Mouse (Mus musculus) gastrocnemius, adult 2 months (tissue): ENCODE measurements around the gene Rbm24. TPM values are rescaled to one million over a fixed set of nuclear protein-coding genes. Genes with fewer than 3 reads are reported as not detected.

Experiments
- DNase-seq: peaks from one replicate; pipeline ENCODE4 v3.0.0; 2022
- H3K27ac ChIP-seq: fragments of 200-600 bp; 2 replicates; pipeline ENCODE4 v1.8.1; 2022; ENCODE audit warnings: mild to moderate bottlenecking
- H3K4me3 ChIP-seq: fragments of 200-600 bp; 2 replicates; pipeline ENCODE4 v1.8.1; 2022; ENCODE audit warnings: mild to moderate bottlenecking, moderate library complexity
- CTCF ChIP-seq: fragments of 200-600 bp; IDR thresholded peaks from 2 replicates; pipeline ENCODE4 v1.8.1; 2022; ENCODE audit warnings: antibody characterized with exemption, mild to moderate bottlenecking, moderate library complexity
- intact Hi-C: fragments of 180-260 bp; cut with DNase I; formaldehyde crosslinking; loops from one replicate; pipeline ENCODE4 v1.15.1; 2025
- total RNA-seq, 2 experiments: library from RNA; stranded (reverse); gene quantifications; 2 replicates each; pipeline ENCODE4 v1.2.3; 2021

Rbm24 gene
- total RNA-seq, 2 experiments from 2014 or later, result 163 to 196 TPM

- H3K4me3 ChIP-seq, result peak overlapping the region; percentile 83
- DNase-seq, result no peak
- peak overlapping the region; percentile 98 for H3K27ac ChIP-seq
- intact Hi-C loops, result loop anchor here (5.0 kb wide), 1 partner anchor 175 kb away; no protein-coding TSS in a partner anchor
- no peak for TF ChIP-seq CTCF
These were observed 640 bp upstream of the Rbm24 start for GRCm38 (mm10) chr13:46417594-46417993.

DNA sequence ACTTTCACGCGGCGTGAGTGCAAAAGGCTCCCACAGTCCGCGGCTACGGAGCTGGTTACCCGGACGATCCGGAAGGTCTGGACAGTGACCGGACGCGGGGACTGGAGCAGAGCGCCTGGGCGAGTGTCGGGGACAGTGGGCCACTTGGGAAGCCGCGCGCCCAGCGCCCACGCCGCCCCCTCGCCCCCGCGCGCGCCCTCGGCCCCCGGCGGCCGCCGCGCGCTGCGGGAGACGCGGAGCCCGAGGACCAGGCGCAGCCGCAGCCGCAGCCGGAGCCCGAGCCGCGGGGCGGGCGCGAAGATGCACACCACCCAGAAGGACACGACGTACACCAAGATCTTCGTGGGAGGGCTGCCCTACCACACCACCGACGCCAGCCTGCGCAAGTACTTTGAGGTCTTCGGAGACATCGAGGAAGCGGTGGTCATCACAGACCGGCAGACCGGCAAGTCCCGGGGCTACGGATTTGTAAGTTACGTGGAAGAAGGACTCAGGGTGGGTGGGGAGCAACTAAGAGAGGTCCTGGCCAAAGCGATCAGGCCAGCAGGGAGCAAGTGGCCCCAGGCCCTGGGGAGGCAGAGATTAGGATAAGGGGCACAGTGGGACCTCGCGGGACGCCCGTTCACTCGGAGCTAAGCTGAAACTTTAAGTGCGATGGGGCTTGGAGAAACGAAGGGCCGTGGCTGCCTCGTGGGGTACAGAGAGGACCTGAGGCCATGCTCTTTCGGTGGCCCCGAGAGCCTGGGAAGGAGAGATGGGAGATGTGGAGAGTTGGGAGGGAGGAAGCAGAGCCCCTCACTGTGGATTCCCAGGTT lies 704 bp downstream of the Rbm24 start:
- intact Hi-C loops, result loop anchor here (5.0 kb wide), 1 partner anchor 173 kb away; no protein-coding TSS in a partner anchor
- Histone ChIP-seq H3K27ac (peak overlapping the region; percentile 98), H3K4me3 (peak overlapping the region; percentile 83)
- DNase-seq, result peak; percentile 55
- TF ChIP-seq CTCF, result no peak

GRCm38 (mm10) chr13:46419648-46420047 lies 1.4 kb downstream of the Rbm24 start:
- Histone ChIP-seq H3K4me3 (peak overlapping the region; percentile 83), H3K27ac (peak overlapping the region; percentile 98)
- no peak for TF ChIP-seq CTCF
- no peak for DNase-seq
- intact Hi-C loops, result loop anchor here (2.0 to 5.0 kb wide), 3 partner anchors 83 to 248 kb away; partner anchors contain the start of gene Fam8a1

- intact Hi-C loops, result loop anchor here (2.0 to 5.0 kb wide), 2 partner anchors 83 to 247 kb away; partner anchors contain the start of gene Fam8a1
- peak; percentile 38 for DNase-seq
- H3K27ac ChIP-seq, result peak overlapping the region; percentile 98
- no peak for TF ChIP-seq CTCF
- peak overlapping the region; percentile 83 for H3K4me3 ChIP-seq
These were observed 1.9 kb downstream of the Rbm24 start for GRCm38 (mm10) chr13:46420095-46420494.

GRCm38 (mm10) chr13:46423805-46424204 lies 5.6 kb downstream of the Rbm24 start:
- peak overlapping the region; percentile 83 for H3K4me3 ChIP-seq
- DNase-seq, result no peak
- intact Hi-C loops, result loop anchor here (5.0 kb wide), 1 partner anchor 243 kb away; the partner anchor contains the start of gene Fam8a1
- peak overlapping the region; percentile 98 for H3K27ac ChIP-seq
- TF ChIP-seq CTCF, result no peak

DNA sequence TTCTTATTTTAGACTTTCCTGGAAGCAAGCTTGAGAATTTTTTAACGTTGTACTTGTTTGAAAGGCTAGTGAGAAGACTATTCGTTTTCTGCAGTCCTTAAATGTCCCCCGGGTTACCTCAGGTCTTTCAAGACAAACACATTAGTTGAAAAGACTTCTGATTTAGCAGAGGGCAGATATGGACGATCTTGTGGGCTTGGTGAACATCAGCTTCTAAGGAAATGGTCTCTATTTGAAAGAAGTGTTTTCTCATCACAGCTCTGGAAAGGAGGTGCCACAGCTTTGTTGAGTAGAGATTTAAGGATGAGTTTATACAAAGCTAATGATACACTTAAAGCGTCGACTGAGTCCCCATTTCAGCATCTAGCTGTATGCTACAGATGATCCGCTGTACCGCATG lies 6.1 kb downstream of the Rbm24 start:
- no peak for TF ChIP-seq CTCF
- peak overlapping the region; percentile 83 for H3K4me3 ChIP-seq
- intact Hi-C loops, result loop anchor here (5.0 kb wide), 1 partner anchor 243 kb away; the partner anchor contains the start of gene Fam8a1
- H3K27ac ChIP-seq, result peak overlapping the region; percentile 98
- DNase-seq, result no peak

- no peak for TF ChIP-seq CTCF
- peak overlapping the region; percentile 98 for H3K27ac ChIP-seq
- peak; percentile 86 for DNase-seq
- H3K4me3 ChIP-seq, result peak overlapping the region; percentile 53
- intact Hi-C loops, result loop anchor here (5.0 kb wide), 1 partner anchor 96 kb away; no protein-coding TSS in a partner anchor
These were observed 8.5 kb downstream of the Rbm24 start for GRCm38 (mm10) chr13:46426651-46427269.

DNA sequence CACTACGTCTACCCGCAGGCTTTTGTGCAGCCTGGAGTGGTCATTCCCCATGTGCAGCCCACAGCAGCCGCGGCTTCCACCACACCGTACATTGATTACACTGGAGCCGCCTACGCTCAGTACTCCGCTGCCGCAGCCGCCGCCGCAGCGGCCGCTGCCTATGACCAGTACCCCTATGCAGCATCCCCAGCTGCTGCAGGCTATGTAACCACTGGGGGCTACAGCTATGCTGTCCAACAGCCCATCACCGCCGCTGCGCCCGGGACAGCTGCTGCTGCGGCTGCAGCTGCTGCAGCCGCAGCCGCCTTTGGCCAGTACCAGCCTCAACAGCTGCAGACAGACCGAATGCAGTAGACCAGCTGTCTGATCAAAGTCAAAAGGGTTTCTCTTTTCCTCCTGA lies 10.7 kb downstream of the Rbm24 start:
- H3K27ac ChIP-seq, result peak overlapping the region; percentile 98
- peak overlapping the region; percentile 40; the same call in 1 of the 2 replicates for H3K4me3 ChIP-seq
- DNase-seq, result no peak
- TF ChIP-seq CTCF, result no peak
- intact Hi-C loops, result loop anchor here (5.0 kb wide), 1 partner anchor 93 kb away; no protein-coding TSS in a partner anchor

- Histone ChIP-seq H3K27ac (peak overlapping the region; percentile 98; the same call in 1 of the 2 replicates), H3K4me3 (no peak overlapping the region)
- intact Hi-C loops, result loop anchor here (5.0 kb wide), 1 partner anchor 92 kb away; no protein-coding TSS in a partner anchor
- no peak for DNase-seq
- TF ChIP-seq CTCF, result no peak
These were observed 11.6 kb downstream of the Rbm24 start for GRCm38 (mm10) chr13:46429866-46430265.

- Histone ChIP-seq H3K27ac (no peak overlapping the region), H3K4me3 (no peak overlapping the region)
- intact Hi-C loops, result no loop called here
- TF ChIP-seq CTCF, result no peak
- DNase-seq, result no peak
These were observed 15.8 kb downstream of the Rbm24 start for GRCm38 (mm10) chr13:46433880-46434560.

- Histone ChIP-seq H3K27ac (no peak overlapping the region), H3K4me3 (no peak overlapping the region)
- TF ChIP-seq CTCF, result no peak
- DNase-seq, result no peak
- intact Hi-C loops, result no loop called here
These were observed 20.7 kb downstream of the Rbm24 start for GRCm38 (mm10) chr13:46438960-46439359.

DNA sequence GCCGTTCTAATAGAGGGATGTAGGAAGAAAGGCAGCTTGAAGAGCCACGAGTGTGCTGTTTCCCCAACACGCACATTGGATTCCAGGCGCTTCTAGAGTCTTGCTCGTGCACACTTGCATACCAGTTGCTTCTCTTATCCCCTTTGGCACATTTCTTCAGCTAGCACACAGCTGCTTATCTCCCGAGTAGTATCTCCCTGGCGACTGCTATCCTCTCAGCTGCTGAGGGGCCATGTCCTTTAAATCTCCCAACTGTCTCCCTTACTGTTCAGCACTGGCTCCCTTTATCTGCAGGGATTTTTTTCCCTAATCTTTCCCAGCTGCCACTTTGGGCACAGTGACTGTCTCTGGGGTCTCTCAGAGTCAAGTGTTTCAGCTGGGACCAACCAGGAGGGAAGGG lies 25.8 kb downstream of the Rbm24 start:
- intact Hi-C loops, result no loop called here
- TF ChIP-seq CTCF, result no peak
- Histone ChIP-seq H3K4me3 (no peak overlapping the region), H3K27ac (no peak overlapping the region)
- DNase-seq, result no peak
